In the genomic region with DNA sequence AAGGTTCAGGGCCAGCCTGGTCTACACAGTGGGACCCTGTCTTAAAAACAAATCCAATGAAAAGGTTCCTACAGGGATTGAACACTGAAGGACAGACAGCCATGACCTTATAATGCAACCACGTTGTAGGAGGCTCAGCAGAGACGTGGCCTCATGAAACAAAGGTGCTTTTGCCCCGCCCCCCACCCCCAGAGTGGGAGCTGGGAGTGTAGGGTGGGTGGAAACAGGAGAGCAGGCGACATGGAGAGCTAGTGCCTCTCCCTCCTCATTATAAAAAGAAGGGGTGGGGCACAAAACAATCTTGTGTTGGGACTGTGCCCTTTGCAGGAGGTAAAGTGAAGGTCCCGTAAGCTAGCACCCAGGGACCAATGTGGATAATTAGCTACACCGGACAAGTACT, we compare ENCODE assay signal across 20 mouse cellular contexts.
"Had no signal": no experiment of that assay in that cellular context is flagged by ENCODE, and none has a peak within 500 bp of the region (broad histone marks: within the 10 kb centered on the region; RNA-seq: fewer than 3 reads in every experiment).

No protein-coding gene starts in this region.

- H3K4me3 ChIP-seq: layer of hippocampus, adult 2 months; liver, embryonic 13.5 days; midbrain, embryonic 12.5 days; midbrain, embryonic 15.5 days; neural tube, embryonic 12.5 days; neural tube, embryonic 15.5 days; stomach, embryonic 15.5 days had no signal

- H3K27ac ChIP-seq: kidney, postnatal 0 days; layer of hippocampus, adult 2 months; liver, embryonic 13.5 days; macrophage; midbrain, embryonic 12.5 days; midbrain, embryonic 15.5 days; neural tube, embryonic 12.5 days; neural tube, embryonic 15.5 days; stomach, embryonic 15.5 days had no signal

- H3K27me3 ChIP-seq: liver, embryonic 13.5 days; midbrain, embryonic 12.5 days; midbrain, embryonic 15.5 days; neural tube, embryonic 12.5 days; neural tube, embryonic 15.5 days; stomach, embryonic 15.5 days had no signal

- H3K4me2 ChIP-seq: liver, embryonic 13.5 days; lung, embryonic 14.5 days; midbrain, embryonic 12.5 days; midbrain, embryonic 15.5 days; neural tube, embryonic 12.5 days; neural tube, embryonic 15.5 days; stomach, embryonic 15.5 days had no signal

- ATAC-seq: lung, postnatal 0 days; midbrain, embryonic 15.5 days had no signal

- H3K4me1 ChIP-seq: liver, embryonic 13.5 days; midbrain, embryonic 12.5 days; midbrain, embryonic 15.5 days; neural tube, embryonic 12.5 days; neural tube, embryonic 15.5 days; stomach, embryonic 15.5 days had no signal

- H3K36me3 ChIP-seq: liver, embryonic 13.5 days; stomach, embryonic 15.5 days had no signal

- H3K9me3 ChIP-seq: liver, embryonic 13.5 days; midbrain, embryonic 12.5 days; midbrain, embryonic 15.5 days; neural tube, embryonic 12.5 days; neural tube, embryonic 15.5 days; stomach, embryonic 15.5 days had no signal

- DNase-seq: kidney, adult 18-20 months; kidney, adult 9 months; kidney, postnatal 25 days; layer of hippocampus, adult 9-11 months; liver, embryonic 13.5 days; lung, embryonic 14.5 days; right cerebral cortex, adult 18-20 months; right cerebral cortex, postnatal 14 days; right cerebral cortex, postnatal 4 days; thymus, adult 2 months; thymus, postnatal 14 days had no signal

- H3K9ac ChIP-seq: liver, embryonic 13.5 days; lung, embryonic 14.5 days; midbrain, embryonic 12.5 days; midbrain, embryonic 15.5 days; neural tube, embryonic 12.5 days; neural tube, embryonic 15.5 days; stomach, embryonic 15.5 days had no signal
